Mouse (Mus musculus) liver, embryonic 12.5 days (tissue): ENCODE data around the gene Lyrm4. TPM values are rescaled to one million over a fixed set of nuclear protein-coding genes. Genes with fewer than 3 reads are reported as not detected.

Experiments
- ATAC-seq: fragments of 200-750 bp; cut with Nextera tagmentation; 2 replicates; pipeline ENCODE4 v1.8.0; 2017; ENCODE audit warnings: moderate number of reproducible peaks, mild to moderate bottlenecking, moderate library complexity
- H3K27ac ChIP-seq: fragments of 300-500 bp; sonication (generic); 2 replicates; pipeline ENCODE4 v1.5.1; 2016; ENCODE audit warnings: mild to moderate bottlenecking
- H3K27me3 ChIP-seq: fragments of 300-500 bp; sonication (generic); replicated peaks from 2 replicates; pipeline ENCODE4 v1.6.1; 2016; ENCODE audit warnings: mild to moderate bottlenecking, moderate library complexity
- H3K36me3 ChIP-seq: fragments of 300-500 bp; sonication (generic); 2 replicates; pipeline ENCODE4 v1.6.1; 2016; ENCODE audit warnings: mild to moderate bottlenecking, moderate library complexity
- H3K4me1 ChIP-seq: fragments of 300-500 bp; sonication (generic); 2 replicates; pipeline ENCODE4 v1.6.1; 2016
- H3K4me2 ChIP-seq: fragments of 300-500 bp; sonication (generic); 2 replicates; pipeline ENCODE4 v1.6.1; 2016; ENCODE audit warnings: mild to moderate bottlenecking, moderate library complexity
- H3K4me3 ChIP-seq: fragments of 300-500 bp; sonication (generic); 2 replicates; pipeline ENCODE4 v1.5.1; 2016; ENCODE audit warnings: mild to moderate bottlenecking, moderate library complexity
- H3K9ac ChIP-seq: fragments of 300-500 bp; sonication (generic); 2 replicates; pipeline ENCODE4 v1.6.1; 2016; ENCODE audit warnings: mild to moderate bottlenecking, moderate library complexity
- H3K9me3 ChIP-seq: fragments of 300-500 bp; sonication (generic); replicated peaks from 2 replicates; pipeline ENCODE4 v1.6.1; 2016; ENCODE audit warnings: mild to moderate bottlenecking, moderate library complexity
- WGBS: fragments of 180-500 bp; shearing (Covaris S2); methylation state at CpG from one replicate; pipeline ENCODE4 v1.1.7; 2016; ENCODE audit not compliant: insufficient replicate concordance; 5-methylcytosine and 5-hydroxymethylcytosine counted together
- polyA plus RNA-seq: library from polyadenylated mRNA; unstranded; fragments of >200 nt; fragmentation: Nextera tagmentation; extraction: Ambion mirVana; gene quantifications from 2 replicates; pipeline ENCODE4 v1.2.1, GENCODE M21; 2016

Gene Lyrm4
- polyA plus RNA-seq, 1 experiment from 2014 or later: 27.5 TPM

DNA sequence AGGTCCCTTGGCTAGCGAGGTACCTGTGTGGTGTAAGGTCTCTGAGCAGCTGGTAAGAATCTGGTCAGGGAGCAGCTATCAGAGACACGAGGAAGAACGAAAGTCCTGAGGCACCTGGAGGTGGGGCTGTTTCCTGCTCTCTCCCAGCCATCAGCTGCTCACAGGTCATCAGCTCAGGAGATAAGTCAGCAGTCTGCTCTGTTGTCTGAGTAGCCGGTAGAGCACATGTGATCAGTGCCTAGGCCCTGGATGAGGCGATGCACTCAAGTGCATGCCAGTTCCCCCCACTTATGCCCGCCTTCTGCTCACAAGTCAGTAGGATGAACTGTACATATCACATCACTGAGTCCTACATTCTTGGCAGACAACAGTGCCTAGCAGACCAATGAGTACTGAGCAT lies 134.3 kb downstream of the Lyrm4 start:
- no peak overlapping the region for H3K4me3 ChIP-seq
- H3K36me3 ChIP-seq: peaks cover 18% of the 10 kb centered on the region
- ATAC-seq: no peak
- no peak overlapping the region for H3K27ac ChIP-seq
- no peak overlapping the region for H3K4me2 ChIP-seq
- 63% methylated on average over 6 of the region's 6 CpGs for WGBS
- no peaks in the 10 kb centered on the region for H3K27me3 ChIP-seq
- no peaks in the 10 kb centered on the region for H3K9me3 ChIP-seq
- no peak overlapping the region for H3K9ac ChIP-seq
- H3K4me1 ChIP-seq: peaks cover 3% of the 10 kb centered on the region; the same call in 1 of the 2 replicates

DNA sequence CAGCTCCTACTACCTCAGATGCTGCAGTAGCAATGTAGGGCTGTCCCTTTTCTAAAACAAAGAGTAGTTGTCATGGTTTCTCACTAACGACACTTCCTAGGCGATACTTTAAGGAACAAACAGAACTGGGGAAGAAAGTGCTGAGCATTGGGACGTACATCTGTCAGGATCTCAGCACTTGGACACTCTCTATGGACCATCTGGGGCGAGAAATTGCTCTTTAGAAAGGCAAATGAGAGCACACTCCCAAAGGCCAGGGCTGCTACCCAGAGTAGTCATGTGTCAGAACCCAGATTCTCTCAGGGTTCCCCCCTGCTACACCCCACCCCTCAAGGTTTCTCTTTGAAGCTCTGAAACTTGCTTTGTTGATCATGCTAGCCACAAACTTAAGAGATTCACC lies 136.9 kb downstream of the Lyrm4 start:
- no peak overlapping the region for H3K4me3 ChIP-seq
- no peak overlapping the region for H3K4me2 ChIP-seq
- no peak for ATAC-seq
- H3K27me3 ChIP-seq: no peaks in the 10 kb centered on the region
- no peaks in the 10 kb centered on the region for H3K4me1 ChIP-seq
- H3K27ac ChIP-seq: no peak overlapping the region
- H3K9ac ChIP-seq: no peak overlapping the region
- no peaks in the 10 kb centered on the region for H3K9me3 ChIP-seq
- WGBS: 76% methylated on average over 4 of the region's 4 CpGs
- H3K36me3 ChIP-seq: peaks cover 26% of the 10 kb centered on the region

DNA sequence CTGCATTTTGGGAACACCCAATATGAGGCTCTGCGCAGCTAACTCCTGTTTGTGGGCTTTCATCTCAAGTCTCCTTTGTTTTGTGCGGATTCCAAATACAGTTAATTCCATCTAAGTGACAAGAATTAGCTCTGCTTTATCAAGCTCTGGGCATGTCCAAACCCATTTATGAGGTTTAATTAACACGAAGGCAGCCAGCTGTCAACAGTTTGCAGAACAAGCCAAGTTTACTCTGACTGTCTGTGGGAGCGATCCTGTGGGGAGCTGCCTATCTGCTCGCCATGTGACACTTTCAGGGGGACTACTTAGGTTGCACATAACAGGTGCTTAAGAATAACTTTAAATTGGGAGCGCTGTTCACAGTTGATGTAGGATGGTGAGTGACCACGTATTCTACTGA lies 140.4 kb downstream of the Lyrm4 start:
- no peaks in the 10 kb centered on the region for H3K9me3 ChIP-seq
- H3K4me1 ChIP-seq: no peaks in the 10 kb centered on the region
- H3K36me3 ChIP-seq: peaks cover 26% of the 10 kb centered on the region
- 81% methylated on average over 7 of the region's 7 CpGs for WGBS
- no peak overlapping the region for H3K27ac ChIP-seq
- H3K4me3 ChIP-seq: no peak overlapping the region
- ATAC-seq: no peak
- no peaks in the 10 kb centered on the region for H3K27me3 ChIP-seq
- H3K9ac ChIP-seq: no peak overlapping the region
- H3K4me2 ChIP-seq: no peak overlapping the region

DNA sequence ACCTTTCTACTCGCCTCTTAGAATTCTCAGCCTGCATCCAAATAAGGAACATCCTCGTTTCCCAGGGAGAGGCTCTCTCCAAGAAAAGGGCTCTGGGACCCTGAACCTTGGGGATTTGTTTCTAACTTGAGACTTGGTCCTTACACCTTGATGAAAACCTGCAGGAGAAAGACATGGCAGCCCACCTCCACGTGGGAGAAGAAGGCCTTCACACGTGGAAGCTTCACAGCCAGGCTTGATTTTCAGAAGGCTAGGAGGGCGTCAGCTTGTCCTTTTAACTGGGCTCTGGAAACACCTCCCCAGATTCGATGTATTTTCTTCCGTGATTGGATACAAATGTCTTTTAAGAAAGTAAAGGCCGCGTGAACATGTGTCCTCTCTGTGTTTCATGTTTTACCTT lies 147.5 kb downstream of the Lyrm4 start:
- WGBS: 33% methylated on average over 9 of the region's 9 CpGs
- H3K4me2 ChIP-seq: peak overlapping the region; percentile 79
- no peak for ATAC-seq
- peaks cover 18% of the 10 kb centered on the region for H3K4me1 ChIP-seq
- peaks cover 54% of the 10 kb centered on the region for H3K27me3 ChIP-seq
- no peak overlapping the region for H3K9ac ChIP-seq
- no peak overlapping the region for H3K27ac ChIP-seq
- no peak overlapping the region for H3K4me3 ChIP-seq
- no peaks in the 10 kb centered on the region for H3K9me3 ChIP-seq
- H3K36me3 ChIP-seq: no peaks in the 10 kb centered on the region

DNA sequence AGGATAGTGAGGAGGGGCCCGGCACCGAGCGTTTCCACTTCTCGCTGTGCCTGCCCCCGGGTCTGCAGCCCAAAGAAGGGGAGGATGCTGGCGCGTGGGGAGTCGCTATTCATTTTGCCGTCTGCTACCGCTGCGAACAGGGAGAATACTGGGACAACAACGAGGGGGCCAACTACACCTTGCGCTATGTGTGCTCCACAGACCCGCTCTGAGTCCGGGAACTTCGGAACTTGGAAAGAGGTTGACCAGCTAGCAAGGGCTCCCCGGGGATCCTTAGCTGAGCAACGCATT lies 147.9 kb downstream of the Lyrm4 start:
- Histone ChIP-seq H3K9ac (0 out of 2 replicates have a peak overlapping the region, but pooled peaks have one; percentile 6), H3K4me2 (peak overlapping the region; percentile 79), H3K27me3 (peaks cover 54% of the 10 kb centered on the region), H3K36me3 (no peaks in the 10 kb centered on the region), H3K27ac (no peak overlapping the region), H3K9me3 (no peaks in the 10 kb centered on the region), H3K4me3 (peak overlapping the region; percentile 59), H3K4me1 (peaks cover 18% of the 10 kb centered on the region)
- no peak for ATAC-seq
- 3% methylated on average over 18 of the region's 18 CpGs for WGBS

DNA sequence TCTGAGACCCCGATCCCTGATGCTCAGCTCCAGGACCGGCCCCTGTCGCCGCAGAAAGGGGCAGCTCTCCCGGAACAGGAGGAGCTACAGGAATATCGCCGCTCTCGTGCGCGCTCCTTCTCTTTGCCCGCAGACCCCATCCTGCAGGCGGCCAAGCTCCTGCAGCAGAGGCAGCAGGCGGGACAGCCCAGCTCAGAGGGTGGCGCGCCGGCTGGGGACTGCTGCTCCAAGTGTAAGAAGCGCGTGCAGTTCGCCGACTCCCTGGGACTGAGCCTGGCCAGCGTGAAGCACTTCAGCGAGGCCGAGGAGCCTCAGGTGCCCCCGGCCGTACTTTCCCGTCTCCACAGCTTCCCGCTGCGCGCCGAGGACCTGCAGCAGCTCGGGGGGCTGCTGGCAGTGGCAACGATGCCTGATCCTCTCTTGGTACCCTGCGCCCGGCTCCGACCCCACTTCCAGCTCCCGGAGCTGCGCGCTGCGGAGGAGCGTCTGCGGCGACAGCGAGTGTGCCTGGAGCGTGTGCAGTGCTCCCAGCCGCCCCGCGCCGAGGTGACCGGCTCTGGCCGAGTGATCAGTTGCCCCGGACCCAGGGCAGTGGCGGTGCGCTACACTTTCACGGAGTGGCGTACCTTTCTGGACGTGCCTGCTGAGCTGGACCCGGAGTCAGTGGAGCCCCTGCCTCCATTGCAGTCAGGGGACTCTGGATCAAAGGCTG lies 148.5 kb downstream of the Lyrm4 start:
- no peaks in the 10 kb centered on the region for H3K9me3 ChIP-seq
- ATAC-seq: peak; percentile 32
- peaks cover 18% of the 10 kb centered on the region for H3K4me1 ChIP-seq
- H3K27me3 ChIP-seq: peaks cover 54% of the 10 kb centered on the region
- no peaks in the 10 kb centered on the region for H3K36me3 ChIP-seq
- peak overlapping the region; percentile 79 for H3K4me2 ChIP-seq
- 1% methylated on average over 57 of the region's 57 CpGs for WGBS
- 0 out of 2 replicates have a peak overlapping the region, but pooled peaks have one; percentile 6 for H3K9ac ChIP-seq
- H3K27ac ChIP-seq: no peak overlapping the region
- peak overlapping the region; percentile 59 for H3K4me3 ChIP-seq

DNA sequence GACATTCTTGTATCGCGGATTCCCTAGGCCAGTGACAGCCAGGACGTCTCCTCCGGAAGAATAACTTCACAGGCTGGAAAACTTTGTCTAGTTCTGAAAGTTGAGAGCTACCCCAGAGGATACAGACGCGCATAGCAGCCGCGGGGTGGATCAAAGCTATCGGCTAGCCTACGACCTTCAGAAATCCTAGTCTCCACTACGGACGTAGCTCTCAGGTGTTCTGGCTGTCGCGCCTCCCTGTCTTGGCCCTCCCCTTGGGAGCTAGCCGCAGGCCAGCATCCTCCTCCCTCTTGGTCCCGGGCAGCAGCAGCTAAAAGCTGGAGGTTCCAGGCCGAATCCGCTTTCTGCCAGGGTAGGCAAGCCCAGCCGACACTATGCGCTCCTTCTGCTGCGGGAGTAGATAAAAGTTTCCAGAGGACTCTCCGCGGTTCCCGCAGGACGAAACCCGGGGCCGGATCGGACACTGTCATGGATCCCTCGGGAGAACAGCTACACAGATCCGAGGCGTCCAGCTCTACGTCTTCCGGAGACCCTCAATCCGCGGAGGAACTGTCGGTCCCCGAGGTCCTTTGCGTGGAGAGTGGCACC lies 149.1 kb downstream of the Lyrm4 start:
- Histone ChIP-seq H3K9me3 (no peaks in the 10 kb centered on the region), H3K27ac (no peak overlapping the region), H3K36me3 (no peaks in the 10 kb centered on the region), H3K9ac (no peak overlapping the region), H3K27me3 (peaks cover 54% of the 10 kb centered on the region), H3K4me2 (peak overlapping the region; percentile 79), H3K4me1 (peaks cover 18% of the 10 kb centered on the region), H3K4me3 (peak overlapping the region; percentile 59)
- peak; percentile 27; the same call in 1 of the 2 replicates for ATAC-seq
- under 1% methylated on average over 38 of the region's 38 CpGs for WGBS

DNA sequence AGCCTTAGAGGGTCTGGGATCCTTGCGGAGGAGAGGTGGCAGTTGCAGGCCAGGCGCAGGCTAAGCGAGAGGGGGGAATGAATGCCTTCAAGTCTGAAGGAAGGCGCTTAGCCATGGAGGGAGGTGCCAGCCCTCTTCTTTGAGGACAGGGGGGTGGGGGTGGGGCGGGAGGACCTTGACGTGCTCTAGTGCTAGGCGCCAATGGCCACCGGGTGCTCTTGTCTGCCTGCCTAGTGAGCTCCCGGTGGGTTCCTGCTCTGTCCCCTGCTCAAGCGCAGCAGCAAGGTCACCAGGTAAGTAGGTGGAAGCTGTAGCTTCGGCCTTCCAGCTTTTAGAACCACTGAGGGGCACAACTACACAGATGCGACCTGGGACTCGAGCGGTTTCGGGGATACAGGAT lies 149.6 kb downstream of the Lyrm4 start:
- Histone ChIP-seq H3K4me2 (peak overlapping the region; percentile 79), H3K27me3 (peaks cover 54% of the 10 kb centered on the region), H3K9me3 (no peaks in the 10 kb centered on the region), H3K27ac (no peak overlapping the region), H3K36me3 (no peaks in the 10 kb centered on the region), H3K4me1 (peaks cover 18% of the 10 kb centered on the region), H3K9ac (no peak overlapping the region), H3K4me3 (peak overlapping the region; percentile 59)
- no peak for ATAC-seq
- WGBS: 7% methylated on average over 14 of the region's 15 CpGs

DNA sequence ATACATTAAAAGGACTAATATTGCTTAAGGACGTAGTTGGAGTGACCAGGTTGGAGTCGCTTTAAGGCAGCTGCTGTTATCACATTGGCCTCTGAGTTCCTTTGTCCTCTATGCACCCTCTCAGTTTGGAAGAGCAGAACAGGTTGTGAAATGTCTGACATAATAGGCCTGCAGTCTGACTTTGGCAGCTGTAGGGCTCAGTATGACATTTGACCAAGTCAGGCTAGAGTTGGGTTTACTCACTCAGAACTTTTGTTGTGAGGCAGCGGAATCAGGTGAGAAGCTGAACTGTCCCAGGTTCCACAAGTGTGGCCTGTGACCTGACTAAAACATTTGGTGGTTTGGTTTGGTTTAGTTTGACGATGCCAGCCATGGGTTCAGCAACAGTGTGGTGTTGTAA lies 153.7 kb downstream of the Lyrm4 start:
- Histone ChIP-seq H3K9ac (no peak overlapping the region), H3K27me3 (peaks cover 30% of the 10 kb centered on the region), H3K36me3 (no peaks in the 10 kb centered on the region), H3K9me3 (no peaks in the 10 kb centered on the region), H3K4me1 (peaks cover 8% of the 10 kb centered on the region; the same call in 1 of the 2 replicates), H3K27ac (no peak overlapping the region), H3K4me2 (no peak overlapping the region), H3K4me3 (no peak overlapping the region)
- no peak for ATAC-seq
- 68% methylated on average over 4 of the region's 4 CpGs for WGBS

DNA sequence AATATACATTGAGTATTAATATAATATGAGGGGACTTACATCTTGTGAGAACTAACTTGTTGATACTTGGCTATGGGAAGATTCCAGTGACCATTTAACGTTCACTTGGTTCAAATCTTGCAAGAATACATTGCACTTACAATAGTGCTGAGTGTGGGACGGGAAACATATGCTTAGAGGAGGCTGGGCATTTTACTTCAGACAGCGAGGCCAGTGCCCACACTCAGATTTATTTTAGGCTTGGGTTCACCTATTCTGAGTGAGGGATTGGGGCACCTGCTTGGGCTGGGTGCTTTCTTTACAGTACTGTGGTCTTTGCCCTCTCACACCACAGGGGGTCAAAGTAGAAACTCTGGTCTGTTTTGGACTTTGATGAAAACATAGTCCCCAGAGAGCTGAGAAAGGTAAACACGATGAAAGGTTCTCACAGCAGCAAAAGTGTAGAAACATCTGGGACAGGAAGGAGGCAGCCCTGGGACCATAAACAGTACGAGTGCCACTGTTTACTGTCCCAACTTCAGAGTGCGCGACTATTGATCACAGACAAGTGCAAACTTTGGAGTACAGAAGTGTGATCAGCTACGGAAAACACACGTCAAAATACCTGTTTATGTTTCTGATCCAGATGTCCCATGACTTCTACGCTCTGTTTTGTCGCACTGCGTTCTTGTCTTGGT lies 157.8 kb downstream of the Lyrm4 start:
- no peak overlapping the region for H3K4me3 ChIP-seq
- H3K36me3 ChIP-seq: no peaks in the 10 kb centered on the region
- 64% methylated on average over 12 of the region's 12 CpGs for WGBS
- H3K9ac ChIP-seq: no peak overlapping the region
- H3K4me2 ChIP-seq: no peak overlapping the region
- H3K27me3 ChIP-seq: no peaks in the 10 kb centered on the region
- peak; percentile 70 for ATAC-seq
- no peaks in the 10 kb centered on the region for H3K9me3 ChIP-seq
- H3K27ac ChIP-seq: no peak overlapping the region
- no peaks in the 10 kb centered on the region for H3K4me1 ChIP-seq

DNA sequence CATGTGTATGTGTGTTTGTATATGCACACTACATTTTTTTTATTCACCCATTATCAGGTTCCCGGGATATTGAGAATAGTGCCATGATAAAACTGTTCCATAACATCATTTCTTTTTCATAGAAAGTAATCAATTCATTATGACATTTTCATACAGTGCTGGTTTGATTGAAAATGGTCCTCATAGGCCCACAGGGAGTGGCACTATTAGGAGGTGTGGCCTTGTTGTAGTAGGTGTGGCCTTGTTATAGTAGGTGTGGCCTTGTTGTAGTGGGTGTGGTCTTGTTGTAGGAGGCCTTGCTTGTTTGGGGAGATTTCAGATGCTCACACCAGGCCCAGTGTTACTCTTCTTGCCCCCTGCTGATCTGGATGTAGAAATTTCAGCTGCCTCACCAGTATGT lies 158.8 kb downstream of the Lyrm4 start, which contains the start of gene Ppp1r3g:
Gene Ppp1r3g (plus strand): TSS at position 301 of the 400 bp plus-strand sequence.
- ATAC-seq: no peak
- H3K27ac ChIP-seq: no peak within 1 kb of the TSS

DNA sequence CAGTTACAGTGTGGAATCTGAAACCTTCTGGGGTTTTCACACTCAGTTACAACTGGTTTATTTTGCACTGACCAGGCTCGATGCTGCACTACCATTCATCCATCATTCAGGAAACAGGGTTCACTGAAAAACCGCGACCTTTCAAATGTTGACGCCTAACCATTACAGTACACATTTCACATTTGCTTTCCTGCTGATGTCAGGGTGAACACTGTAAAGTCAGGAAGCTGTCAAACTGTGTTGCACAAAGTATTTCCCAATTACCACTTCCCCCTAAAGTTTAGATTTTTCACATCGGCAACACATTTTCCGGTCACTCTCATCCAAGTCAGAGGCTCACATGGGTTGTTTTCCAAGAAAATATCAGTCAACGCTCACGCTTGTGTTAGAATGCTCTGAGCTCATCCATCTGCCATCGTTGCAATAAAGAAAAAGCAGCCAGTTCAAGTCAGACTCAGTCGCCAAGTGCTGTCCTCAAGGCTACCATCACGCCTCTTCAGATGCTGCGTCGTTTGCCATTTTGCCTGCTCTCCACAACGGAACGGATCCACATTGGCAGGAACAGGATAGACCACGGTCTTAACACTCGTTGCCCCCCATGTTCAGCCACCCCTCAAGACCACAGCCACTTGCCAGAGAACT lies 167.4 kb downstream of the Lyrm4 start:
- Histone ChIP-seq H3K4me1 (peaks cover 4% of the 10 kb centered on the region; the same call in 1 of the 2 replicates), H3K36me3 (no peaks in the 10 kb centered on the region)
- no peak for ATAC-seq

More for the DNA sequence above, 158.8 kb downstream of the Lyrm4 start, which contains the start of gene Ppp1r3g:
- Histone ChIP-seq H3K9ac (no peak within 1 kb of the TSS), H3K27me3 (no peaks in the 10 kb centered on the region), H3K36me3 (no peaks in the 10 kb centered on the region), H3K9me3 (no peaks in the 10 kb centered on the region), H3K4me1 (peaks cover 4% of the 10 kb centered on the region; the same call in 1 of the 2 replicates), H3K4me3 (no peak within 1 kb of the TSS), H3K4me2 (no peak within 1 kb of the TSS)
- 93% methylated on average over 1 of the region's 1 CpGs for WGBS

More for the DNA sequence above, 167.4 kb downstream of the Lyrm4 start:
- H3K27ac ChIP-seq: no peak overlapping the region
- H3K9ac ChIP-seq: no peak overlapping the region
- no peak overlapping the region for H3K4me3 ChIP-seq
- peaks cover 14% of the 10 kb centered on the region for H3K27me3 ChIP-seq
- 61% methylated on average over 17 of the region's 17 CpGs for WGBS
- H3K9me3 ChIP-seq: no peaks in the 10 kb centered on the region
- H3K4me2 ChIP-seq: no peak overlapping the region
